Mouse (Mus musculus) 416B (cell line): ENCODE data around the gene Slc25a26.
"Not testable (repeated sequence)": the region's sequence is repeated elsewhere in the genome, so short reads cannot be mapped to it uniquely, and the experiment has no call there.

ENCODE experiments used
- DNase-seq: peaks from one replicate; pipeline ENCODE4 v3.0.0; 2011; ENCODE audit warnings: low read depth

The Slc25a26 gene

DNA sequence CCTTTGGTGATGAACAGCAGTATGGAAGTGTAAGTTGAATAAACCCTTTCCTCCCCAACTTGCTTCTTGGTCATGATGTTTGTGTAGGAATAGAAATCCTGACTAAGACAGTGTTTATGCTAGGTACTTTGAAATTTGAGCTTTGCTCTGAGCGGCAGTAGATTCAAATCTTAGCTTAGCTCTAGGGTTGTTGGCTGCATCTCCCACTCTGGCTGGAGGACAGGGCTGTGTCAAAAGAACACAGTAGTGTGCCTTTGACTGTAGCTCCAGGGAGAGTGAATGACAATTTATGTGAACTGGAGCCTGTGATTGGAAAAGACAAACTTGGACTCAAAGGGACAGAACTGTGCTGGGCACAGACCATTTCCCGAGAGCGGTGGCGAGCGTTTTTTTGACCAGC, 53.0 kb downstream of the Slc25a26 start:
- no peak for DNase-seq

DNA sequence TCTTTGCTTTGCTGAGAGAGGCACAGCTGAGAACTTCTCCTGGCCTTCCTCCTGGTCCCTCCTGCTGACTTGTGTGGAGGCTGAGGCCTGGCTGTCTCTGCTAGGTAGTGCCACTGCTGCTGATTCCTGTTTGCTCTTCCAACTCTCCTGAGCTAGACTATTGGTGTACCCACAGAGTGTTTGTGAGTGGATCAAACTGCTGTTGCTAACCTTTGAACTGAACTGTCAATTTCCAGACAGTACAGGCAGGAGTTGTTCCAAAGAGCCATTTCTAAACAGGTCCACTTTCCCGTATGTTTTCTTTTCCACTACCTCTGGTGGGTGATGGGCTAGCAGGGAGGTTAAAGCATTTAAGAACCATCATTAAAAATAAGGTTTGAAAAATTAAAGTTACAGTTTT, 58.5 kb downstream of the Slc25a26 start:
- DNase-seq: not testable (repeated sequence)

DNA sequence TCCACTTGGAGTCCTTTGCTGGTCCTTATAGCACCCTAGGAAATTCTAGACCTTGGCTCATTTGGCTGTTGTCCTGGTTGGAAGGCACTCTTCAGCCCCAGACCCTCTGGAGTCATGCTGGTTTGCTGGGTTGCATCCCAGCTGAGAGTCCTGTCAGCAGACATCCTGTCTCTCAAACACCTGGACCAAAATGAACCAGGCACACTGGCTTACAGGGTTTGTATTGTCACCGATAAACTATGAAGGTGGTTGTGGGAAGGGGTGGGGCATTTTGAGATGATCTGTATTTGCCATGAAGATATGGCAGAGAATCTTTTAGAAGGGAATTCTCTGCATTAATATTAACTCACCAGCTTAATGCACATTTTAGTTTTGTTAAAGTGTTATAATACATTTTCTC, 60.8 kb downstream of the Slc25a26 start:
- no peak for DNase-seq

GRCm38 (mm10) chr6:94561346-94561745, 61.2 kb downstream of the Slc25a26 start:
- no peak for DNase-seq

DNA sequence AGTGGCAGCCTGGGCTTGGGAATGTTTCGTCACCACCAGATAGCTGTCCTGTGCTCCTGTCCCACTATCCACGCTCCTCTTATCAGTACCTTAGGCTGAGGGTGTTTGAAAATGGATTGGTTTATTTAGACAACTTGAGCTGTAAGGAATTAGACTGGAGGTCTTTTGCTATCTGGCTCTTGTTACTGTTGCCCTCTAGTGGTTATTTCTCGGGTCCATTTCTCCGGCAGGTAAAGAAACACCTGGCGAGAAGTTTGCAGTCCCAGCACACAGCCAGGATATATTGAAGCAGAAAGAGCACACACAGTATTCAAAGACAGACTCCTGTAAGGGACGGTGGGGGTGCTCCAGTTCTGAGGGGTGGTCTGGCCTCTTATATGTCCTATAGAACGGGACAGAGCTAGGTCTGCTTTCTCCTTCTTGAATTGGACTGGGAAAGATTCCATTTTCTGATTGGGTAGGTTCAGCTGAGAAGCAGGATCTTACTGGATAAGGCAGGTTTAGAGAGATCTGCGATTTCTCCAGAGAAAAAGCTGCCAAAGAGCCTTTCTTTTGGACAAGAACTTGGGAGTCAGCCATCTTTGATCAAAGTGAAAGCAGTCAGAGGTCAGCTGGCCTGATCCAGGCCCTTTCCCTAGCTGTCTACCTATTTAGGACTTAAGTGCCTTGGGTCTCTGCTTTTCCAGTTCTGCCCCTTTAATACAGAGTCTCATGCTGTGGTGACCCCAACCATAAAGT, 63.2 kb downstream of the Slc25a26 start:
- DNase-seq: no peak

GRCm38 (mm10) chr6:94565766-94566165, 65.6 kb downstream of the Slc25a26 start:
- no peak for DNase-seq

DNA sequence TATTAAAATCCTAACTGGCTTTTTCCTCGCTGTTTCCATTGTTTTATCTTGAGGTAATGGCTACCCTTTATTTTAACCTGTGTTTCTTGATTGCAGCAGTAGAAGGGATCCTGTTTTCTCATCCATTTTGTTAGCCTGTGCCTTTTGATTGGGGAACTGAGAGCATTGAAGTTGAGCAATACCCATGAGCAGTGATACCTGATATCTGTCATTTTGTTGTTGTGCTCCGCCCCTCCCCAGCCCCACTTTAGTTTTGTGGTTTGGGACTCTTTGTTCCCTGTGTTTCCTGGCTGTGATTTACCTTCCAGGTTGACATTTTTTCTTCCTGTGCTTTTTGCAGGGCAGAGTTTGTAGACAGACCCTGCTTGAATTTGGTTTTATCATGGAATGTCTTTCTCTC, 67.9 kb downstream of the Slc25a26 start:
- DNase-seq: peak; percentile 18

DNA sequence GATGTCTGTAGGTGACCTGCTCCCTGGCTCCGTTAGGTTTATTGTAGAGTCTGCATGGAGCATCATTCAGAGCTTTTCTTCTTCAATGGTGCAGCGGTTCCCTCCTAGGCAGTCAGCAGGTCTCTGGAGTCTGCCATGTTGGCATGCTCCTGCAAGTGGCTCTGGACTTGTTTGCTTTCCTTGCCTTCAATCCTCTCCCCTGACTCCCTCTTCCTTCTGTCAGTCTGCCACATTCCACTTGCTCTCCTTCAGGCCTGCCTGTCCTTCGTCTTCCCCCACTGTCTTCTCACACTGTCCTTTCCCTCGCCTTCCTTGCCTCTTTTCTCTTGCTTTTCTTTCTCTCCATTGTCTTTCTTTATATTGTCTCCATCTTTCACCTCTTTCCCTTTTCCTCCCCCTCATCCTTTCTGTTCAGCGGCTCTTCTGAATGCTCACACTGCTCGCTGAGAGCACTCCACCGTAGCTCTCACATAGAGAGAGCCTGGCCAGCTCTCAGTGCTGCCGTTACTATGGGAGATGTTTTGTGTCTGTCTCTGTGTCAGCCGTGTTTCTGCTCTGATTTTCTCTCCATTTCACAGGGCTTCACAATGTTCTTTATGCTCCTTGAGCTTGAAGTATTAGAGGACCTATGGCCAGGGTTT, 75.5 kb downstream of the Slc25a26 start:
- DNase-seq: no peak

DNA sequence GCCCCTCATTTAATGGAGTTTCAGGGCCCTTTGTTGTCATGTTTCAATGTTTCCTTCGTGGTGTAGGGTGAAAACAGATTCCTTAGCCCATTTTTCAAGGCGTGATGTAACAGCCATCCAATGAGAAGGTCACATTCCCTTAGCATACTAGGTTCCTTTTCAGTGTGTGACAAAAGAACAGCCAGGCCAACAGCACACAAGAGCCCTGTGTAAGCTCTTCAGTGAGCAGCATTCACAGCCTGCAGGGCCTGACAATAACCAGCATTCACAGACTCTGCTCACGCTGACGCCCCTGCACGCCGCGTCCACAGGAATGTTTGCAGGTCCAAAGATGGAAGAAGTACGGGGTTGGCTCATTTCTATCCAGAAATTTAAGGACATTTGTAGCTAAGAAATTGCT, 77.9 kb downstream of the Slc25a26 start:
- DNase-seq: no peak

DNA sequence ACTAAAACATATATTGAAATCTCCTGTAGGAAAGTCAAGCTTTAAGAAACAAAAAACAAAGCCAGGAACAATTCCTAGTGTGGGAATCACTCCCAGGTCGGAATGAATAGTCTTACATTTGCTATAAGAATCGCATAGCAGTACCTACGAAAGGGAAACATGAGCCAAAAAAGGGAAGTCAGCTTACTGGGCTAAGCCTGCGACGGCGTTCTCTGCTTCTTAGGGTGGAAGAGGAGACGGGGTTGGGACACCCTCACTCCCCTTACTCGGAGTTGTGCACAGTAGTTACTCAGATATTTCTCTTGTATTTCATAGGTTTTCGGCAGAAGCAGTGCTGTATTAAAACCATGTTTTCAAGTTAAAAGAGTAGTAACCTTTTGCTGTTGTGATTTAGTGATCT, 81.9 kb downstream of the Slc25a26 start:
- no peak for DNase-seq

DNA sequence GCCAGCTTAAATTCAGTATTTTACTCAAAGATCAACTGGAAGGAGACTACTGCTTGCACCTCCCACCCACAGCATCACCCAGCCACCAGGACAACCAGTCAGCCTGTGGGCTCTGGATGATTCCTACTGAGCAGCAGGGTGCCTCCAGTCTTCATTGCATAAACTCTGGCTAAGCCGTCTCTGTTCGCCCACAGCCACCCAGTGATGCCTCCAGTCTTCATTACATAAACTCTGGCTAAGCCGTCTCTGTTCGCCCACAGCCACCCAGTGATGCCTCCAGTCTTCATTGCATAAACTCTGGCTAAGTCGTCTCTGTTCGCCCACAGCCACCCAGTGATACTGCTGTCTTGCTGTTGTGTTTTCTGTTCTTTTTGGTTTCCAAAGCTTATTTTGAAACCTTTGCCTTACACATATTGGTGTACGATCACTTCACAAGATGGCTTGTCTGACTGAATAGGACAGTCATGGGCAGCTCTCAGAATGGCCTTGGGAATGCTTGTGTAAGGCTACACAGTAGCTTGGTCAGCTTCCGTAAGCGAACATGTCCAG, 84.1 kb downstream of the Slc25a26 start:
- DNase-seq: peak; percentile 8

GRCm38 (mm10) chr6:94584976-94585375, 84.8 kb downstream of the Slc25a26 start:
- no peak for DNase-seq

GRCm38 (mm10) chr6:94588365-94588764, 88.2 kb downstream of the Slc25a26 start:
- no peak for DNase-seq

- no peak for DNase-seq
These were observed 92.1 kb downstream of the Slc25a26 start for GRCm38 (mm10) chr6:94592243-94592642.

DNA sequence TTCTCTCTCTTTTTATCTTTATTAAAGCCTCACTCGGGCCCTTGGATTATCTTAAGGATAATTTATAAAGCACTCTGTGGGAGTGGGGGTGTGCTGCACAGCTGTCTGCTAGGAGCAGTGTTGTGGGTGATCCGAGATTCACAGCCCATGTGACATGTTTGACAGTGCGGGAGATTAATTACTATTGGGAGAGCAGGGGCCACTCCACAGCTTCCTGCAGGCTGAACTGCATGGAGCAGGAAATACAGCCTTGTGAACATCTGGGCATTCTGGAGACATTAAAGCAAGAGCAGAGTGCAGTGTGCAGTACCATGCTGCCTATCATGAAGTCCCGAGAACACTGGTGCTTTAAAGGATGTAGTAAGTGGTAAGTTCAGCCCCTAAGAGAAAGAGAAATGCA, 92.6 kb downstream of the Slc25a26 start:
- no peak for DNase-seq

DNA sequence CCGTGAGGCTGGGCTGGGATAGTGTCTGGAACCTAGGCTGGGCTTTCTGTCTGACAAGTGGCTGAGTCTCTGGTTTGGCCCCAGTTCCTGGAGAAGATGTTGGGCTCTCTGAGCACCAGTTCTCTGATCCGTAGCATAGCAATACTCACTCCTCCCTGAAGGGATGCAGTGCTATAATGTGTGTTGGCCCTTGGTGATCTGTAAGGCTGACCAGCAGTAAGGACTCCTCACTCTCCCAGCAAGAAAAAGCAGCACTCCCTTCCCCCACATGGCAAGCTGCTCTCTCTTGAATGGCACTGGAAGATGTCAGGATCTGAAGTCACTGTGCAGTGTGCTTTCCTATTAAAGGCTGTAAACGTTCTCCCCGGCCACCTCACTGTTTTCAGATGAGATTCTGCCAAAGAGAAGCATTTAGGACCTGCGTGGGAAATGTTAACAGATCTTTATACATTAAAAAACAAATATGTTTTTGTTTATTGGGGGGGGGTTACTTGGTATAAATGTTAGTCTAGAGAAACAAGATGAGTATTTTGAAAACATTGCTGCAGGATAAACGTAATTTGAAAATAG, 94.0 kb downstream of the Slc25a26 start:
- no peak for DNase-seq

GRCm38 (mm10) chr6:94594711-94595110, 94.6 kb downstream of the Slc25a26 start:
- no peak for DNase-seq

DNA sequence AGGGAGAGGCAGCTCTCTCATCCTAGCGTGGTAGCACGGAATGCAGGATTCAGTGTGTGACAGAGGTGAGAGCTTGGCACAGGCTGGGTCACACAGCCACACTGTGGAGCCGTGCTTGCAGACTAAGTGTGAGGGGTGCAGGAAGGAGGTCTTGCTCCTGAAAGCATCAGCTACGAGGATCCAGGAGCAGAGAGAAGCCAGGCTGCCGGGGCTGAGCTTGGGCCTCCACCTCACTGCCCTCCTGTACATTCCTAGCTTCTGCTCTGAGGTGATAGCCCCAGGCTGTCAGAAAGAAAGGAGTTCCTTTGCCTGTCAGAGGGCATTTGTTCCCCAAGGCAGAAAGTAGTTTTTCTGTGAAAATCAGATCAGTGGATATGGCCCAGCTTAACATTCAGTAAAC, 95.1 kb downstream of the Slc25a26 start:
- no peak for DNase-seq

- DNase-seq: no peak
These were observed 96.1 kb downstream of the Slc25a26 start for GRCm38 (mm10) chr6:94596051-94596760.

GRCm38 (mm10) chr6:94596761-94597485, 96.8 kb downstream of the Slc25a26 start:
- DNase-seq: no peak

DNA sequence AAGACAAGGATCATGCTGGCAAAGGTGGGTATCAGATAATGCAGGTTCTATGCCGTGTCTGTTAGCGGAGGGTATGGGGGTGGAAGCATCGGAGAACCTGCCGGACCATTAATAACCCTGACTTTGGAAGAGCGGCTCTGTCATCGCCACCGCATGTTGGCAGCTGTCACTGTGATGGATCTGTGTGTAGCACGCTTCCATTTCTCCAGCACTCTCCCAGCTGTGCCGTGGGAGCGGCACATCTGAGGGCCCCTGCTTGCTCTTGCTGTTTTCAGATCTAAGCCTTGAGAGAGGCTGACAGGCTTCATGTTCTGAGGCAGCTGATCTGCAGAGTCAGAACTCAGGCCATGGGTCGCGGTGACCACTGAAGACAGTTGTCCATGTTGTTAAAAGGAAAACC, 98.3 kb downstream of the Slc25a26 start:
- no peak for DNase-seq

- DNase-seq: no peak
These were observed 98.9 kb downstream of the Slc25a26 start for GRCm38 (mm10) chr6:94599016-94599415.
